9 mouse cellular contexts compared by ENCODE assay signal in genomic region chr9:72812594-72813570, GRCm38 (mm10). TPM values are rescaled to one million over a fixed set of nuclear protein-coding genes. Genes with fewer than 3 reads are reported as not detected.
DNase-seq lines count a peak whose midpoint lies in the region; ATAC-seq and TF ChIP-seq lines count a peak whose summit lies in the region.
"Had no signal": no experiment of that assay in that cellular context is flagged by ENCODE, and none has a peak within 500 bp of the region (broad histone marks: within the 10 kb centered on the region; RNA-seq: fewer than 3 reads in every experiment).

No protein-coding gene starts in this region.

- H3K27ac ChIP-seq in gastrocnemius, adult 2 months = 0 out of 2 replicates have a peak overlapping the region, but pooled peaks have one; percentile 12
- peak overlapping the region; percentile 43 for H3K27ac ChIP-seq in ES-Bruce4 (ENCODE audit: insufficient read depth, low read length)
- H3K27ac ChIP-seq in lung, postnatal 0 days (ENCODE audit: low read length) = no peak overlapping the region

- TF ChIP-seq EP300 in ES-Bruce4 (IDR thresholded peaks at IDR 0.05; ENCODE audit: insufficient read depth, low read depth, low read length) = peak; percentile 95
- TF ChIP-seq EP300 in lung, postnatal 0 days (IDR thresholded peaks at IDR 0.05) = no peak

- peaks cover 2% of the 10 kb centered on the region for H3K4me1 ChIP-seq in ES-Bruce4 (ENCODE audit: control insufficient read depth, insufficient read depth, low read length)
- no peaks in the 10 kb centered on the region for H3K4me1 ChIP-seq in lung, postnatal 0 days (ENCODE audit: insufficient read depth, low read depth, low read length)

- intact Hi-C loops in gastrocnemius, adult 2 months (cut with DNase I) = no loop called here

- no peak overlapping the region for H3K9ac ChIP-seq in ES-Bruce4 (ENCODE audit: low read depth, poor library complexity, severe bottlenecking)
- no peak overlapping the region for H3K9ac ChIP-seq in lung, postnatal 0 days (replicated peaks; ENCODE audit: low read depth)

- TF ChIP-seq POLR2A in ES-Bruce4 (IDR thresholded peaks at IDR 0.05; ENCODE audit: insufficient read depth, low read length) = no peak

- DNase-seq in gastrocnemius, adult 2 months = no peak
- DNase-seq in gastrocnemius, adult 8-10 months (ENCODE audit: low spot score in 2 of 2) = no peak
- DNase-seq in lung, postnatal 0 days (ENCODE audit: low spot score) = peak; percentile 23
- DNase-seq in cerebellum, adult 9-11 months = no peak
- DNase-seq in right cerebral cortex, adult 2 months (ENCODE audit: low spot score in 2 of 2) = no peak
- DNase-seq in layer of hippocampus, postnatal 25 days (ENCODE audit: extremely low spot score in 1 of 2, low spot score in 1 of 2) = no peak

- no peak for TF ChIP-seq CTCF in gastrocnemius, adult 2 months (IDR thresholded peaks at IDR 0.05)
- TF ChIP-seq CTCF in ES-Bruce4 (IDR thresholded peaks at IDR 0.05; ENCODE audit: low read depth, low read length) = no peak
- no peak for TF ChIP-seq CTCF in lung, postnatal 0 days (IDR thresholded peaks at IDR 0.05)

- no peaks in the 10 kb centered on the region for H3K36me3 ChIP-seq in ES-Bruce4 (ENCODE audit: control insufficient read depth, insufficient read depth, low read length, poor library complexity, severe bottlenecking)
- H3K36me3 ChIP-seq in lung, postnatal 0 days (ENCODE audit: insufficient read depth, low read length) = no peaks in the 10 kb centered on the region

- 26% methylated on average over 18 of the region's 18 CpGs for WGBS in lung, postnatal 0 days

- ATAC-seq in granulocyte monocyte progenitor cell, adult 5-6 weeks (replicated peaks; ENCODE audit: poor library complexity, severe bottlenecking) = peak; percentile 75
- no peak for ATAC-seq in lung, postnatal 0 days
- ATAC-seq: Patski had no signal

- no peaks in the 10 kb centered on the region; the same call in 1 of the 2 replicates for H3K27me3 ChIP-seq in ES-Bruce4 (ENCODE audit: control insufficient read depth, insufficient read depth, low read length, poor library complexity, severe bottlenecking)
- 0 out of 2 replicates have a peak, but pooled peaks cover under 1% of the 10 kb centered on the region for H3K27me3 ChIP-seq in lung, postnatal 0 days (replicated peaks; ENCODE audit: insufficient read depth, low read length)
- H3K27me3 ChIP-seq: Patski had no signal

- peaks cover 4% of the 10 kb centered on the region; the same call in 1 of the 2 replicates for H3K9me3 ChIP-seq in ES-Bruce4 (replicated peaks; ENCODE audit: control insufficient read depth, insufficient read depth, low read length, poor library complexity, severe bottlenecking)
- no peaks in the 10 kb centered on the region for H3K9me3 ChIP-seq in lung, postnatal 0 days (ENCODE audit: low read length)

- H3K4me2 ChIP-seq in lung, postnatal 0 days (replicated peaks; ENCODE audit: low read depth, low read length) = no peak overlapping the region

- H3K4me3 ChIP-seq in gastrocnemius, adult 2 months = peak overlapping the region; percentile 6; the same call in 1 of the 2 replicates
- H3K4me3 ChIP-seq in ES-Bruce4 (ENCODE audit: low read depth, low read length) = no peak overlapping the region
- no peak overlapping the region for H3K4me3 ChIP-seq in lung, postnatal 0 days (ENCODE audit: low read depth, low read length)

RNA-seq across cellular contexts. Expression of gene Prtg, which starts 6.2 kb away (rescaled TPM):
- under 1 TPM; 0.15 to 0.31 TPM for total RNA-seq in gastrocnemius, adult 2 months (2021)
- total RNA-seq in gastrocnemius, adult 8-10 months (2022) = under 1 TPM; 0.07 to 0.38 (median 0.12) TPM
- polyA plus RNA-seq in ES-Bruce4 (2011; ENCODE audit: insufficient read depth, insufficient read length, low read depth, missing spikeins) = 72.4 and 78.5 TPM in 2 replicates
- 0.17 TPM in 1 of 2 replicates, not detected in the other for total RNA-seq in granulocyte monocyte progenitor cell, adult 5-6 weeks (2014; fragmentation: Nextera tagmentation)
- not detected in 2 replicates for total RNA-seq in granulocyte monocyte progenitor cell, adult 5-6 weeks (2017)
- 0.04 and 0.10 TPM in 2 replicates for polyA plus RNA-seq in lung, postnatal 0 days (2015; fragmentation: Nextera tagmentation; extraction: Ambion mirVana)
- total RNA-seq in layer of hippocampus, postnatal 25 days (2021) = 1 to 10 TPM; 1.6 to 2.2 TPM
